Mouse (Mus musculus): ENCODE data around the gene Jag2. TPM values are rescaled to one million over a fixed set of nuclear protein-coding genes. Genes with fewer than 3 reads are reported as not detected.

Gene Jag2
- polyA plus RNA-seq (2015; fragmentation: Nextera tagmentation; extraction: Ambion mirVana): 3.0 and 3.5 TPM in 2 replicates

DNA sequence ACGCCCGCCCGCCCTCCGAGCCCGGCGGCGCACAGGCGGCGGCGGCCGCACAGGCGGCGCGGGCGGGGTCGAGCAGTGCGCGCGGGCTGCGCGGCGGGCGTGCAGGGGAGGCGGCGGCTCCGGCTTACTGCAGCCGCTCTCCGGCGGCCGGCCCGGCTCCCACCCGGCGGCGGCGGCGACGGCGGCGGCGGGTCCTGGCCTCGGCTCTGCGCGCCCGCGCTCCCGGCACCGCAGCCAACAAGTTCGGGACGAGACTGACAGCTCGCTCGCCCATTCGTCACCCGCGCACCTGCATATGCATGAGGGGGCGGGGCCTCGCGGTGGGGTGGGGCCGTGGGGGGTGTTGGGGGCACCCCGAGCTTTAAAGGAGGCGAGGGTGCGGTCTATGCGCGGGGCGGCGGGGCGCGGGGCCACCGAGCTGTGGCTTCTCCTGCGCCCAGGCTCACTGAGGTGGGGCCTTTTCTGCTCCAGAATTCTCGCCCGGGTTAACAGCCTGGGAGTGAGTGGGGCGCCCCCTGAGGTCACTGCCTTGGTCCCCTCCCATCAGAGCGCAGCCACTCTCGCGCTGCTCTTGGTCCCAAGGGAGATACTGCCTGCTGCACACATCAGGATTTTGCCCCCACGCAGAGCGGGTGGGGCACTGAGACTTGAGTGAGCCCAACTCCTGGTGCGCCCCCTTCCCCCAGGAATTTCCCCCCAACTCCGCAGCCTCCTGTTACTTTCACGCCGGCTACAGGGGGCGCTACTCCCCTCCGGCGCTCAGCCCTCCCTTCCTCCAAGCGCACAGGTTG, at the start of gene Jag2:
Gene Jag2 (minus strand): TSS at position 215 of the 791 bp plus-strand sequence.
- Histone ChIP-seq H3K27ac (no peak within 1 kb of the TSS), H3K4me2 (peak within 1 kb of the TSS; percentile 92), H3K36me3 (no peaks in the 10 kb centered on the region), H3K9me3 (replicated peaks) (no peaks in the 10 kb centered on the region), H3K4me3 (replicated peaks) (peak within 1 kb of the TSS; percentile 54), H3K4me1 (peaks cover 42% of the 10 kb centered on the region), H3K27me3 (peaks cover 70% of the 10 kb centered on the region), H3K9ac (peak within 1 kb of the TSS; percentile 48)
- ATAC-seq (replicated peaks; ENCODE audit: low FRiP score): peak; percentile 41
- WGBS: under 1% methylated on average over 85 of the region's 85 CpGs

DNA sequence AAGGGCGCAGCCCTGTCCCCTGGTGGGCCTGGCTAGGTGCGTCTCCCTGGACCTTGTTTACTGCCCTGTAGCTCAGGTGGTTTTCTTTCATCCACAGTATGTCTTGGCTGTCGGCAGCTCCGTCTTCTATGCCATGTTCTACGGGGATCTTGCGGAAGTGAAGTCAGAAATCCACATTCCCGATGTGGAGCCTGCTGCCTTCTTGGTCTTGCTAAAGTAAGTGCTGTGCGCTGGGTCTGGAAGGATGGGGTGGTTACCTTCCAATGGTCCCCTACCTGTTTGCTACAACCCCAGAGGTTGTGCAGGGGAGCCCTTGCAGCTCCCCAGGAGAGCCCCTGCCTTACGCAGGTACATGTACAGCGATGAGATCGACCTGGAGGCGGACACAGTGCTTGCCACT, 47.6 kb upstream of the Jag2 start:
- Histone ChIP-seq H3K4me2 (peak overlapping the region; percentile 89), H3K9me3 (replicated peaks) (no peaks in the 10 kb centered on the region), H3K27ac (peak overlapping the region; percentile 93), H3K27me3 (no peaks in the 10 kb centered on the region), H3K4me3 (replicated peaks) (peak overlapping the region; percentile 73), H3K9ac (peak overlapping the region; percentile 80), H3K4me1 (peaks cover 18% of the 10 kb centered on the region), H3K36me3 (peaks cover 73% of the 10 kb centered on the region)
- ATAC-seq (replicated peaks; ENCODE audit: low FRiP score): no peak
- WGBS: 42% methylated on average over 12 of the region's 12 CpGs

DNA sequence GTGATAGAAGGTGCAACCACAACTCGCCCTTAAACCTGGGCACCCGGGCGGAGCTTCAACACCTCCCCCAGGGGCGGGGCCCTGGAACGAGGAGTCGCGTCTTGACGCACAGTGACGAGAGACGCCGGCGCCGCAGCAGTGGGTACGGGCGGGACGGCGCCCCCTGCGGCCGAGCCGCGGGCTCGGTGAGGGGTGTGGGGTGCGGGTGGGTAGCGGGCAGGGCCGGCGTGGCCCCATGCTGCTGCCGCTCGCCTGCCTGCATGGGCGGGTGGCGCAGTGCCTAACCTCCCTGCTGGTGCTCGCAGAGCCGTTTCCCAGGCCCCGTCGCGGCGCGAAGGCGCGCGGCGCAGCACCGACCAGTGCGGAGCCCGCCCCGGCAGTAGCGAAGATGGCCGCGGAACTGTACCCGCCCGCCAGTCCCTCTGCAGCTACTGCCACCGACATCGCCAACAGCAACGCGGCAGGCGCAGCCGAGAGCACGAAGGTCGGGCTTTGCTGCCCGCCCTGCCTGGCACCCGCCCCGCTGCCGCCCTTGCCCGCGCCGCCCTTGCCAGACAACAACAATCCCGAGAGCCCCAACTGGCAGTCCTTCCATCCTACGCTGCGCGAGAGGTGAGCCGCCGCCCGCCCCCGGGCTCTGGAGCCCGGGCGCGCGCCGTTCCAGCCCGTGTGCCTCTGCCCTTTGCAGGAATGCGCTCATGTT, 46.9 kb upstream of the Jag2 start, which contains the start of gene Btbd6:
Gene Btbd6 (plus strand): TSS at position 112 of the 703 bp plus-strand sequence.
- Histone ChIP-seq H3K27me3 (no peaks in the 10 kb centered on the region), H3K9me3 (replicated peaks) (no peaks in the 10 kb centered on the region), H3K4me3 (replicated peaks) (peak within 1 kb of the TSS; percentile 73), H3K9ac (peak within 1 kb of the TSS; percentile 80), H3K36me3 (peaks cover 73% of the 10 kb centered on the region), H3K4me2 (peak within 1 kb of the TSS; percentile 89), H3K4me1 (peaks cover 18% of the 10 kb centered on the region), H3K27ac (peak within 1 kb of the TSS; percentile 93)
- 0% methylated on average over 74 of the region's 80 CpGs for WGBS
- ATAC-seq (replicated peaks; ENCODE audit: low FRiP score): peak; percentile 95

DNA sequence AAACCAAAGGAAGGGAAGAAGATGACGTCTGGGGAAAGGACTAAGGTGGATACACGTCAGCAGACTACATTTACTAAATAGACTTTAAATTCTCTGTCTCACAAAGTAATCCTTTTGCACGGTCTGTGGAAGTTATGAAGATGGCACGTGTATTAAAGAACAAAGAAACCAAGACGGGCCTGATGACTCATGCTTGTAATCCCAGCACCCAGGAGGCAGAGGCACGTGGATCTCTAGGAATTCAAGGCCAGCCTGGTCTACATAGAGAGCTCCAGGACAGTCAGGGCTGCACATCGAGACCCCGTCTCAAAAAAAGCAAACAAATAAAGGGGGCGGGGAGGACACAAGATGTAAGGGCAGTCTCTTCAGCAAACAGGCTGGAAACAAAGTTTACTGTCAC, 45.2 kb upstream of the Jag2 start:
- peaks cover 22% of the 10 kb centered on the region for H3K4me1 ChIP-seq
- H3K36me3 ChIP-seq: peaks cover 73% of the 10 kb centered on the region
- H3K9me3 ChIP-seq (replicated peaks): no peaks in the 10 kb centered on the region
- ATAC-seq (replicated peaks; ENCODE audit: low FRiP score): no peak
- H3K27me3 ChIP-seq: no peaks in the 10 kb centered on the region
- H3K4me2 ChIP-seq: no peak overlapping the region
- H3K27ac ChIP-seq: no peak overlapping the region
- H3K4me3 ChIP-seq (replicated peaks): no peak overlapping the region
- no peak overlapping the region for H3K9ac ChIP-seq
- 91% methylated on average over 9 of the region's 9 CpGs for WGBS

DNA sequence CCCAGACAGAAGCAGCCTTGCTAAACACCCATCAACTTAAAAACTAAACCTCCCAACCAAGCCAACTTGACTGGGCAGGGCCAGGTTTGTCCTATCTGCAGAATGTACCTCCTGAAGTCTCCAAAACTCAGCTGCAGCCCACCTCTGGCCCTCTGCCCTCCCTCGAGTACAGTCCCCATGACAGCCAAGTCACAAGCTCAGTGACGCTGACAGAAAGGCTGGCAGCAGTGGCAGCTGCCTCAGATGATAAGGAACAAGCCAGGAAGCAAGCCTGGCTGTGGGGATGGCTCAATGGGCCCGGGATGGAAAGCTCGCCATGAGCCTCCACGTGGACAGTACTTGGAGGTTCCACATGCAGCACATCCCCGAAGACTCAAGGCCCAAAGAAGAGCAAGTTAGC, 40.0 kb upstream of the Jag2 start:
- Histone ChIP-seq H3K36me3 (peaks cover 99% of the 10 kb centered on the region), H3K27ac (0 out of 2 replicates have a peak overlapping the region, but pooled peaks have one; percentile 28), H3K4me1 (peaks cover 13% of the 10 kb centered on the region), H3K9me3 (replicated peaks) (no peaks in the 10 kb centered on the region), H3K9ac (no peak overlapping the region), H3K4me2 (no peak overlapping the region), H3K27me3 (no peaks in the 10 kb centered on the region), H3K4me3 (replicated peaks) (no peak overlapping the region)
- 78% methylated on average over 6 of the region's 6 CpGs for WGBS
- ATAC-seq (replicated peaks; ENCODE audit: low FRiP score): no peak

DNA sequence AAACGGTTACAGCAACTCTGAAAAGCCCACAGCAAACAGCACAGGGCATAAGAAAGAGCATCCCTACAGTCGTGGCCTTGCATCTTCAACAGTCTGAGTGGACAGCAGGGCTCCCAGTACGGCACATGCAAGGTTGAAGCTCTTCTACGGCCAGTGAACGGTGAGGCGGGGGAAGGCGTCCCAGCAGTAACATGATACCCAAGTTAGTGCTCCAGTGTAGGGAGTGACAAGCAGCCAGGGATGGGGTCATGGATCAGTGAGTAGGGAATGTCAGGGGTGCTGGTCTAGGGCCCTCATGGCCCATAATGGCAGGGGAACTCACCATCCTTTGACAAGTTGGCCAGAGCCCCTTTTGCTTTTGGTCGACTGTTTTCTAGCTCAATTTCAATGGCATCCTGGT, 39.4 kb upstream of the Jag2 start:
- Histone ChIP-seq H3K4me3 (replicated peaks) (no peak overlapping the region), H3K4me2 (no peak overlapping the region), H3K9ac (no peak overlapping the region), H3K36me3 (peaks cover 100% of the 10 kb centered on the region), H3K27me3 (no peaks in the 10 kb centered on the region), H3K4me1 (peaks cover 13% of the 10 kb centered on the region), H3K9me3 (replicated peaks) (no peaks in the 10 kb centered on the region), H3K27ac (0 out of 2 replicates have a peak overlapping the region, but pooled peaks have one; percentile 28)
- WGBS: 30% methylated on average over 8 of the region's 8 CpGs
- peak; percentile 93 for ATAC-seq (replicated peaks; ENCODE audit: low FRiP score)

DNA sequence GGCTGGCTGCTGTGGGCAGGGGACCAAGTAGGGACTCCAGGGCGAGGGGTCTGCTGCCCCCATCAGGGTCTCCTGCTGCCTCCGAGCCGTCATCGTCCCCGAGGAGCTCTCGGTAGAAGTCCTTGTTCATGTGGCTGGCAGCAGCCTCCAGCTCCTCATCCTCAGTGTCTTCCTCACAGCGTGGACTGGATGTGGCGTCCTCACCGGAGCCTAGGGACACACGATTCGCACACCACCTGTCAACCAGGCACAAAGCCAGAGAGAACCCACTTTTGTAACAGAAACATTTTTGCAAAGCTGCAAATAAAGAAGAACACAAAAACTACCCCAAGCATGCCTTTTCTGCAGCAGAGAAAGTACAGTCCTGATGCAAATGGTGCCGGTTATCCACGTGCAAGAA, 36.2 kb upstream of the Jag2 start:
- 89% methylated on average over 13 of the region's 13 CpGs for WGBS
- Histone ChIP-seq H3K36me3 (peaks cover 100% of the 10 kb centered on the region), H3K4me3 (replicated peaks) (no peak overlapping the region), H3K9me3 (replicated peaks) (no peaks in the 10 kb centered on the region), H3K4me1 (peaks cover 13% of the 10 kb centered on the region), H3K27me3 (no peaks in the 10 kb centered on the region), H3K27ac (no peak overlapping the region), H3K9ac (no peak overlapping the region), H3K4me2 (no peak overlapping the region)
- no peak for ATAC-seq (replicated peaks; ENCODE audit: low FRiP score)

DNA sequence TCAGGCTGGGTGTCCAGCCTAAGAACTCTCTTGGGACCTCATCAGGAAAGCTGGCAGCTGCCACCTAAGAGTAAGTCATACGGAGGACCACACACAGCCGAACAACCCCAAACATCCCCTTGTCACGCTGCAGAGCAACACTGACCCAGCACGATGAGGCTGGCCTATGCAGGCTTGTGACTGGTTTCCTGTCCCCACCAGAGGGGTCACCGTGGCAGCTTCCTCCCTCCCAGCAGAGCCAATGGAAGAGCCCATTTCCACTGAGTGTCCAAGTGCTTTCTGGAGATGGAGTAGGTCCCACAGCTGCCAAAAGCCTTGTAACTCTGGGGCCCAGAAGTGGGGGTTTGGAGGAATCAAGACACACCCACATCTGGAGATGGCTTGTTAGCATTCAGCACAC, 32.3 kb upstream of the Jag2 start:
- Histone ChIP-seq H3K4me3 (replicated peaks) (no peak overlapping the region), H3K4me2 (no peak overlapping the region), H3K36me3 (peaks cover 87% of the 10 kb centered on the region), H3K4me1 (no peaks in the 10 kb centered on the region), H3K9me3 (replicated peaks) (no peaks in the 10 kb centered on the region), H3K27ac (no peak overlapping the region), H3K9ac (no peak overlapping the region), H3K27me3 (no peaks in the 10 kb centered on the region)
- 76% methylated on average over 5 of the region's 5 CpGs for WGBS
- ATAC-seq (replicated peaks; ENCODE audit: low FRiP score): no peak

DNA sequence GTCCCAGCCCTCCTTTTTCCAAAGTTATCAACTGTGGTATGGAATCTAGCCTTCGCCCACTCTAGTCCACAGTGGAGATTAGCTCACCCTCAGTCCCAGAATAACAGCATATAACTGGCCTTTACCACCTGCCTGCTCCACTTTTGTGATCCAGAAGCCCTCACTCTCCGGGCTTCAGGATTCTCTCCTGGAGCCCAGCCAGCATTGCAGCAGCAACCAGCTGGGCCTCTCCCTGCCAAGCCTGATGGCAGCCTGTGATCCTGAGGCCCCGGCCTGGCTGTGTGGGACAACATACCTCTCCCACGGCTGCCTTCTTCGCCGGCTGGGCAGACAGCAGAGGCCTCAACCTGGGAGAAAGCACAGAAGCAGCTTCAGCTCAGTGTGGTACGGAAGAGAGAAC, 31.9 kb upstream of the Jag2 start:
- Histone ChIP-seq H3K4me1 (no peaks in the 10 kb centered on the region), H3K4me3 (replicated peaks) (no peak overlapping the region), H3K27me3 (no peaks in the 10 kb centered on the region), H3K4me2 (no peak overlapping the region), H3K27ac (no peak overlapping the region), H3K9ac (no peak overlapping the region), H3K9me3 (replicated peaks) (no peaks in the 10 kb centered on the region), H3K36me3 (peaks cover 86% of the 10 kb centered on the region)
- no peak for ATAC-seq (replicated peaks; ENCODE audit: low FRiP score)
- 71% methylated on average over 7 of the region's 7 CpGs for WGBS

DNA sequence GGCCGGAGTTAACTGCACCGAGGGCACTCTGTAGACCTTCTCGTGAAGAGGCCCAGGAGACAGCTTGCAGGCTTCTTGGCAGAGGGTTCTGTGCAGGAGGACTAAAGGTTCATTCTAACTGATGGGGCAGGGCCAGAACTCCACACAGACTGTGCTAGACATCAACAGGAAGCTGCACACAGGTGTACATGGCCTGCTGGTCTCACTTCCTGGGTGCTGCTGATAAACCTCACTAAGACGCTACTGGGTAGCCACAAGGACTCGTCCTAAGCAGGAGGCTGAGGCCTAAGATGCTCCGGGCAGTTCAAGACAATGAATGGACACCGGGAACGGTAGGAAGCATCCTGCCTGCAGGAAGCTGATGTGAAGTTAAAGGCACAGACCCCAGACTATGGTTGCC, 29.8 kb upstream of the Jag2 start:
- H3K27me3 ChIP-seq: no peaks in the 10 kb centered on the region
- no peak overlapping the region for H3K4me2 ChIP-seq
- no peaks in the 10 kb centered on the region for H3K9me3 ChIP-seq (replicated peaks)
- peaks cover 72% of the 10 kb centered on the region for H3K36me3 ChIP-seq
- no peaks in the 10 kb centered on the region for H3K4me1 ChIP-seq
- ATAC-seq (replicated peaks; ENCODE audit: low FRiP score): no peak
- 79% methylated on average over 8 of the region's 8 CpGs for WGBS
- H3K4me3 ChIP-seq (replicated peaks): no peak overlapping the region
- H3K27ac ChIP-seq: no peak overlapping the region
- no peak overlapping the region for H3K9ac ChIP-seq

DNA sequence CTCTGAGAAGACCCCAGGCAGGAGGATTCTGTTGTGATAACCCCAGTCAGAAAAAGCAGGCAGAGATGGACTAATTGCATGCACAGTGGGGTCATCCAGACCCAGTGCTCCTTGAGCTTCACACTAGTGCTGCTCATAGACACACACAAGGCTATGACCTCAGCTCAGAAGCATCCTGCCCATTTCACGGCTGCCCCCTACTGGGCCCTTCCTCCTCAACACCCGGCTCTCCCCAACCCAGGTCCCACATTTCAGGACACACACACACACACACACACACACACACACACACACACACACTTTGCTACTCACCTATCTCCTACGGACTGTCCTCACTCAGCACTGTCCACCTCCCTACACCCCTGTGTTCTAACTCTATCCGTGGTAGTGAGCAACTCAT, 28.7 kb upstream of the Jag2 start:
- WGBS: 55% methylated on average over 4 of the region's 4 CpGs
- H3K27me3 ChIP-seq: no peaks in the 10 kb centered on the region

DNA sequence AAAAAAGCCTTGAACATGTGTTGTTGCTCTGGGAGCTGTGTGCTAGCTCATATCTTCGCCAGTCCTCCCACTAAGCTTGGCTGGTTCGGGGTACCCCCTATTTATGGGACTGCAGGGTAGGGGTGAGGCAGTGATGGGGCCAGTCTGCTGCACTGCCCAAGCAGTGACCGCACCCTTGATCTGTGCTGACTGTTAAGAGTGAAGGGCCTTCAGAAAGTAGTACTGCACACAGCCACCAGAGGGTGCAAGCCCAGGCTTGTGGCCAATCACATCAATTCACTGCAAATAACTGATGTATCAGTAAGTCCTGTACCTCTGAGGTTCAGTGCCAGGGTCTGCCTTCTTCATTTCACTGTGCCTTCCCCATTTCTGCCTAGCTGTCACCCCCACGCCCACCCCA, 26.2 kb upstream of the Jag2 start:
- Histone ChIP-seq H3K9ac (no peak overlapping the region), H3K27ac (no peak overlapping the region), H3K36me3 (peaks cover 36% of the 10 kb centered on the region), H3K4me1 (peaks cover 24% of the 10 kb centered on the region), H3K4me3 (replicated peaks) (no peak overlapping the region), H3K9me3 (replicated peaks) (no peaks in the 10 kb centered on the region), H3K27me3 (no peaks in the 10 kb centered on the region), H3K4me2 (no peak overlapping the region)
- peak; percentile 31 for ATAC-seq (replicated peaks; ENCODE audit: low FRiP score)
- WGBS: 31% methylated on average over 4 of the region's 4 CpGs

More for the DNA sequence above, 28.7 kb upstream of the Jag2 start:
- no peaks in the 10 kb centered on the region for H3K9me3 ChIP-seq (replicated peaks)
- peaks cover 61% of the 10 kb centered on the region for H3K36me3 ChIP-seq
- H3K9ac ChIP-seq: no peak overlapping the region
- H3K27ac ChIP-seq: 0 out of 2 replicates have a peak overlapping the region, but pooled peaks have one; percentile 32
- no peaks in the 10 kb centered on the region; the same call in 1 of the 2 replicates for H3K4me1 ChIP-seq
- ATAC-seq (replicated peaks; ENCODE audit: low FRiP score): 0 out of 2 replicates have a peak, but pooled peaks have one; percentile 14
- H3K4me3 ChIP-seq (replicated peaks): no peak overlapping the region
- no peak overlapping the region for H3K4me2 ChIP-seq

Measured in kidney, embryonic 15.5 days (tissue).